Mouse (Mus musculus): ENCODE data around the gene Spef1. TPM values are rescaled to one million over a fixed set of nuclear protein-coding genes. Genes with fewer than 3 reads are reported as not detected.

The Spef1 gene
- total and polyA plus RNA-seq, 2 experiments from 2014 or later: 9.7 to 26.2 TPM

- H3K9ac ChIP-seq: no peak overlapping the region
- H3K27me3 ChIP-seq (ENCODE audit: insufficient read depth, low read length): no peaks in the 10 kb centered on the region
- no peaks in the 10 kb centered on the region for H3K4me1 ChIP-seq (ENCODE audit: insufficient read depth)
- no peaks in the 10 kb centered on the region for H3K9me3 ChIP-seq (ENCODE audit: low read length)
- H3K4me2 ChIP-seq (ENCODE audit: low read depth): no peak overlapping the region
- H3K4me3 ChIP-seq (ENCODE audit: low read depth, low read length): no peak overlapping the region
- no peak for ATAC-seq
- WGBS: 72% methylated on average over 3 of the region's 3 CpGs
- H3K36me3 ChIP-seq (ENCODE audit: insufficient read depth): no peaks in the 10 kb centered on the region
- H3K27ac ChIP-seq (ENCODE audit: low read depth, low read length): no peak overlapping the region
- TF ChIP-seq CTCF (IDR thresholded peaks at IDR 0.05; ENCODE audit: low read depth): no peak
- no peak for DNase-seq
Observed at GRCm38 (mm10) chr2:131124166-131124565, 62.9 kb downstream of the Spef1 start.

Other genes starting within 250 kb of the Spef1 start
- gene Gfra4, start 144.2 kb downstream of the Spef1 start, total RNA-seq (2014; rRNA removed): 39.8 and 52.0 TPM in 2 replicates
- gene Gfra4, start 144.2 kb downstream of the Spef1 start, polyA plus RNA-seq (2015; fragmentation: Nextera tagmentation; extraction: Ambion mirVana): 53.7 and 61.9 TPM in 2 replicates
- 0.77 and 3.1 TPM in 2 replicates for gene Adam33, start 123.5 kb downstream of the Spef1 start, total RNA-seq (2014; rRNA removed)
- 0.82 and 0.85 TPM in 2 replicates for gene Adam33, start 123.5 kb downstream of the Spef1 start, polyA plus RNA-seq (2015; fragmentation: Nextera tagmentation; extraction: Ambion mirVana)
- gene Siglec1, start 100.5 kb downstream of the Spef1 start, total RNA-seq (2014; rRNA removed): 0.62 and 1.7 TPM in 2 replicates
- gene Siglec1, start 100.5 kb downstream of the Spef1 start, polyA plus RNA-seq (2015; fragmentation: Nextera tagmentation; extraction: Ambion mirVana): 0.18 and 0.19 TPM in 2 replicates
- gene Hspa12b, start 60.0 kb downstream of the Spef1 start, total RNA-seq (2014; rRNA removed): 5.3 and 6.3 TPM in 2 replicates
- 2.2 and 2.4 TPM in 2 replicates for gene Hspa12b, start 60.0 kb downstream of the Spef1 start, polyA plus RNA-seq (2015; fragmentation: Nextera tagmentation; extraction: Ambion mirVana)
- gene Gm11037, start 53.8 kb downstream of the Spef1 start, total RNA-seq (2014; rRNA removed): not detected in 2 replicates
- not detected in 2 replicates for gene Gm11037, start 53.8 kb downstream of the Spef1 start, polyA plus RNA-seq (2015; fragmentation: Nextera tagmentation; extraction: Ambion mirVana)
- 47.2 and 95.0 TPM in 2 replicates for gene 1700037H04Rik, start 27.2 kb downstream of the Spef1 start, total RNA-seq (2014; rRNA removed)
- gene 1700037H04Rik, start 27.2 kb downstream of the Spef1 start, polyA plus RNA-seq (2015; fragmentation: Nextera tagmentation; extraction: Ambion mirVana): 94.0 and 96.2 TPM in 2 replicates
- gene Cenpb, start 7.2 kb downstream of the Spef1 start, total RNA-seq (2014; rRNA removed): 113 and 120 TPM in 2 replicates
- 13.0 and 17.9 TPM in 2 replicates for gene Cenpb, start 7.2 kb downstream of the Spef1 start, polyA plus RNA-seq (2015; fragmentation: Nextera tagmentation; extraction: Ambion mirVana)
- 10.6 and 11.7 TPM in 2 replicates for gene Cdc25b, start 333 bp downstream of the Spef1 start, total RNA-seq (2014; rRNA removed)
- 12.4 and 15.2 TPM in 2 replicates for gene Cdc25b, start 333 bp downstream of the Spef1 start, polyA plus RNA-seq (2015; fragmentation: Nextera tagmentation; extraction: Ambion mirVana)
- gene Ap5s1, start 19.8 kb upstream of the Spef1 start, total RNA-seq (2014; rRNA removed): 37.4 and 40.7 TPM in 2 replicates
- 36.1 and 36.8 TPM in 2 replicates for gene Ap5s1, start 19.8 kb upstream of the Spef1 start, polyA plus RNA-seq (2015; fragmentation: Nextera tagmentation; extraction: Ambion mirVana)
- gene Mavs, start 46.8 kb upstream of the Spef1 start, total RNA-seq (2014; rRNA removed): 3.8 and 5.7 TPM in 2 replicates
- 3.5 and 5.0 TPM in 2 replicates for gene Mavs, start 46.8 kb upstream of the Spef1 start, polyA plus RNA-seq (2015; fragmentation: Nextera tagmentation; extraction: Ambion mirVana)
- gene Pank2, start 75.2 kb upstream of the Spef1 start, total RNA-seq (2014; rRNA removed): 41.9 and 44.9 TPM in 2 replicates
- 28.6 and 33.5 TPM in 2 replicates for gene Pank2, start 75.2 kb upstream of the Spef1 start, polyA plus RNA-seq (2015; fragmentation: Nextera tagmentation; extraction: Ambion mirVana)
- gene Rnf24, start 165.6 kb upstream of the Spef1 start, total RNA-seq (2014; rRNA removed): 19.5 and 24.4 TPM in 2 replicates
- 8.7 and 11.8 TPM in 2 replicates for gene Rnf24, start 165.6 kb upstream of the Spef1 start, polyA plus RNA-seq (2015; fragmentation: Nextera tagmentation; extraction: Ambion mirVana)